Mouse (Mus musculus) adrenal gland, postnatal 4 days (tissue): ENCODE data around the gene Lsm11. TPM values are rescaled to one million over a fixed set of nuclear protein-coding genes. Genes with fewer than 3 reads are reported as not detected.
"Not testable (repeated sequence)": the region's sequence is repeated elsewhere in the genome, so short reads cannot be mapped to it uniquely, and the experiment has no call there.

Experiments
- DNase-seq, 2 experiments: peaks; one replicate each; pipeline ENCODE4 v3.0.0; 2021 to 2022; ENCODE audit warnings: low spot score in 2 of 2, mixed read lengths in 2 of 2
- total RNA-seq, 2 experiments: library from RNA; stranded (reverse); gene quantifications; 2 replicates each; pipeline ENCODE4 v1.2.3; 2021

The Lsm11 gene
- total RNA-seq, 2 experiments from 2014 or later, result 10.0 to 12.4 TPM

- DNase-seq, result no peak
These were observed 60.7 kb downstream of the Lsm11 start for GRCm38 (mm10) chr11:45884029-45884428.

GRCm38 (mm10) chr11:45883270-45883931 lies 61.3 kb downstream of the Lsm11 start:
- no peak for DNase-seq

GRCm38 (mm10) chr11:45881683-45882068 lies 63.1 kb downstream of the Lsm11 start:
- no peak for DNase-seq

- DNase-seq, result peak in 1 of 2 experiments; percentile 10
These were observed 63.6 kb downstream of the Lsm11 start for GRCm38 (mm10) chr11:45881026-45881682.

GRCm38 (mm10) chr11:45879366-45879765 lies 65.4 kb downstream of the Lsm11 start:
- DNase-seq, result not testable (repeated sequence)

Other genes starting within 250 kb of the Lsm11 start
- 10 to 100 TPM; 87.3 to 98.2 TPM for gene Clint1, start 92.9 kb downstream of the Lsm11 start, total RNA-seq
- gene Thg1l, start 10.6 kb upstream of the Lsm11 start, total RNA-seq, result 10 to 100 TPM; 21.2 to 21.3 TPM
- under 1 TPM; 0.34 to 0.67 TPM for gene Sox30, start 35.4 kb upstream of the Lsm11 start, total RNA-seq
- 1 to 10 TPM; 6.1 to 8.2 TPM for gene Gm12166, start 107.4 kb upstream of the Lsm11 start, total RNA-seq
- 10 to 100 TPM; 22.4 to 25.8 TPM for gene Adam19, start 111.1 kb upstream of the Lsm11 start, total RNA-seq
- gene Nipal4, start 221.6 kb upstream of the Lsm11 start, total RNA-seq, result under 1 TPM in 1 of 2 experiments, not detected in 1; 0.17 TPM